Mouse (Mus musculus): ENCODE results near the gene Nfkb1. TPM values are rescaled to one million over a fixed set of nuclear protein-coding genes. Genes with fewer than 3 reads are reported as not detected.

The Nfkb1 gene
- polyA plus RNA-seq (2012), result 0.07 and 0.14 TPM in 2 replicates

- H3K36me3 ChIP-seq (ENCODE audit: control insufficient read depth), result no peaks in the 10 kb centered on the region
- no peak for TF ChIP-seq TAL1 (IDR thresholded peaks at IDR 0.05; ENCODE audit: low read length)
- TF ChIP-seq GATA1 (IDR thresholded peaks at IDR 0.05; ENCODE audit: low read length), result no peak
- peaks cover 34% of the 10 kb centered on the region for H3K27me3 ChIP-seq (ENCODE audit: control insufficient read depth)
- peaks cover 25% of the 10 kb centered on the region for H3K4me1 ChIP-seq (ENCODE audit: control insufficient read depth)
- H3K4me3 ChIP-seq (replicated peaks), result peak within 1 kb of the TSS; percentile 60
- no peaks in the 10 kb centered on the region for H3K9me3 ChIP-seq (ENCODE audit: control insufficient read depth, low read length)
Observed at GRCm38 (mm10) chr3:135691191-135692131, at the start of gene Nfkb1. Gene Nfkb1 (minus strand): TSS chr3:135691547.

DNA sequence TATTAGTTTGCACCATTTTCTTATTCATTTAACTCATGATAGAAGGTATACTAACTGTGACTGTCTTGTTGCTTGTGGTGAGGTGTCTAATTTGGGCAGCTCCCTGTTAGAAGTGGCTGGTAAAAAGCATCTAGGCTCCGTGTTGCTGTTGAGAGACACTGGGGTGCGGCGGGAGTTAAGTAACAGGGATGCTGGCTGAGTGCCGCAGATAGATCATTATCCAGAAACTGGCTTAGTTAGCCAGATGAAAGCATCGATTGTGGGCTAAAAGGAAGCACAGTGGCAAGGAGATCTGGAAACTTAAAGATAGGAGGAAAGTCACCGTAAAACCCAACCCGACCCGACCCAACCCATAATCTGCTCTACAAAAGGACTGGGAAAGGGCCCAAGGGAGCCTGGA is 49.4 kb upstream of the Nfkb1 start:
- no peaks in the 10 kb centered on the region for H3K36me3 ChIP-seq (ENCODE audit: control insufficient read depth)
- no peaks in the 10 kb centered on the region for H3K9me3 ChIP-seq (ENCODE audit: control insufficient read depth, low read length)
- H3K27me3 ChIP-seq (ENCODE audit: control insufficient read depth), result no peaks in the 10 kb centered on the region
- H3K4me1 ChIP-seq (ENCODE audit: control insufficient read depth), result no peaks in the 10 kb centered on the region
- no peak for TF ChIP-seq TAL1 (IDR thresholded peaks at IDR 0.05; ENCODE audit: low read length)
- no peak for TF ChIP-seq GATA1 (IDR thresholded peaks at IDR 0.05; ENCODE audit: low read length)
- H3K4me3 ChIP-seq (replicated peaks), result no peak overlapping the region

DNA sequence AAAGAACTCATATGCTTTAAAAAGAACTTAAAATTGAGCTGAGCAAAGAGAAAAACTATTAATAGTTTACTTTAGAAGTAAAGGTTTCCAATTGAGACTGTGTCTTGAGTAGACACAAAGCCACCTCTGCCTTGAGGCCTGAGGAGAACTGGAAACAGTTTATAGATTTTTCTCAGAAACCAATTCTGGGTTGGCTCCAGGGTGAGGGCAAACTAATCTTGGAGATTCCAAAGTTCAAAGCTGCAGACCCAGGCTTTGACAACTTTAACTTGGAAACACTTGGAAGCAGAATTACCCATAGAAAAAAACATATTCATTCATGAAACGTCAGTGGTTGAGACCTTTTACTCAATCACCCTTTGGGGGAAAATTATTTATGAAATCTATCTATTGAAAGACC is 43.4 kb upstream of the Nfkb1 start:
- Histone ChIP-seq H3K36me3 (ENCODE audit: control insufficient read depth) (no peaks in the 10 kb centered on the region), H3K4me3 (replicated peaks) (no peak overlapping the region), H3K9me3 (ENCODE audit: control insufficient read depth, low read length) (no peaks in the 10 kb centered on the region), H3K27me3 (ENCODE audit: control insufficient read depth) (no peaks in the 10 kb centered on the region), H3K4me1 (ENCODE audit: control insufficient read depth) (peaks cover 5% of the 10 kb centered on the region)
- TF ChIP-seq GATA1 (IDR thresholded peaks at IDR 0.05; ENCODE audit: low read length), result no peak
- TF ChIP-seq TAL1 (IDR thresholded peaks at IDR 0.05; ENCODE audit: low read length), result no peak

- no peaks in the 10 kb centered on the region for H3K9me3 ChIP-seq (ENCODE audit: control insufficient read depth, low read length)
- no peaks in the 10 kb centered on the region for H3K36me3 ChIP-seq (ENCODE audit: control insufficient read depth)
- H3K27me3 ChIP-seq (ENCODE audit: control insufficient read depth), result no peaks in the 10 kb centered on the region
- no peak overlapping the region for H3K4me3 ChIP-seq (replicated peaks)
- no peak for TF ChIP-seq GATA1 (IDR thresholded peaks at IDR 0.05; ENCODE audit: low read length)
- no peak for TF ChIP-seq TAL1 (IDR thresholded peaks at IDR 0.05; ENCODE audit: low read length)
- H3K4me1 ChIP-seq (ENCODE audit: control insufficient read depth), result peaks cover 5% of the 10 kb centered on the region
Observed at GRCm38 (mm10) chr3:135732747-135733445, 41.5 kb upstream of the Nfkb1 start.

GRCm38 (mm10) chr3:135731292-135732047 is 40.1 kb upstream of the Nfkb1 start:
- Histone ChIP-seq H3K9me3 (ENCODE audit: control insufficient read depth, low read length) (no peaks in the 10 kb centered on the region), H3K4me1 (ENCODE audit: control insufficient read depth) (peaks cover 12% of the 10 kb centered on the region), H3K27me3 (ENCODE audit: control insufficient read depth) (no peaks in the 10 kb centered on the region), H3K4me3 (replicated peaks) (no peak overlapping the region), H3K36me3 (ENCODE audit: control insufficient read depth) (no peaks in the 10 kb centered on the region)
- no peak for TF ChIP-seq GATA1 (IDR thresholded peaks at IDR 0.05; ENCODE audit: low read length)
- no peak for TF ChIP-seq TAL1 (IDR thresholded peaks at IDR 0.05; ENCODE audit: low read length)

DNA sequence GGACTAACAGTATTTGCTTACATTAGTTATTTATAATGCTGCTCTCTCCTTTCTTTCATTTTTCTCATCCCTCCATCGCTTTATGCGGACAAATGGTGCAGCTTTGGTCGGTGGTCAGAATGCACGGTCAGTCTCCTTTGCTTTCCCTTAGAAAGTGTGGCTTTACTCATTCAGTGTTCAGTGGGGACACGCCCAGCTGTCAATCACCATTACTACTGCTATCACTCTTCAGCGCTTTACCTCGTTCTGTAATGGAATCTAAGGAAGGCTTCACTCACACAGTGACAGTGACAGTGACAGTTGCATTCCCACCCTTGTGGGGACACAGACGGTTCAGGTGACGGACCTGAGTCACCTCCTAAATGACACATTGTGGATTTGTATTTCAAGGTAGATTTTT is 39.4 kb upstream of the Nfkb1 start:
- Histone ChIP-seq H3K36me3 (ENCODE audit: control insufficient read depth) (no peaks in the 10 kb centered on the region), H3K27me3 (ENCODE audit: control insufficient read depth) (no peaks in the 10 kb centered on the region), H3K4me3 (replicated peaks) (no peak overlapping the region), H3K4me1 (ENCODE audit: control insufficient read depth) (peaks cover 16% of the 10 kb centered on the region), H3K9me3 (ENCODE audit: control insufficient read depth, low read length) (no peaks in the 10 kb centered on the region)
- TF ChIP-seq TAL1 (IDR thresholded peaks at IDR 0.05; ENCODE audit: low read length) (no peak), GATA1 (IDR thresholded peaks at IDR 0.05; ENCODE audit: low read length) (no peak)

GRCm38 (mm10) chr3:135729575-135729974 is 38.2 kb upstream of the Nfkb1 start:
- H3K9me3 ChIP-seq (ENCODE audit: control insufficient read depth, low read length), result no peaks in the 10 kb centered on the region
- H3K4me1 ChIP-seq (ENCODE audit: control insufficient read depth), result peaks cover 17% of the 10 kb centered on the region
- no peaks in the 10 kb centered on the region for H3K27me3 ChIP-seq (ENCODE audit: control insufficient read depth)
- no peak for TF ChIP-seq TAL1 (IDR thresholded peaks at IDR 0.05; ENCODE audit: low read length)
- TF ChIP-seq GATA1 (IDR thresholded peaks at IDR 0.05; ENCODE audit: low read length), result no peak
- no peaks in the 10 kb centered on the region for H3K36me3 ChIP-seq (ENCODE audit: control insufficient read depth)
- no peak overlapping the region for H3K4me3 ChIP-seq (replicated peaks)

DNA sequence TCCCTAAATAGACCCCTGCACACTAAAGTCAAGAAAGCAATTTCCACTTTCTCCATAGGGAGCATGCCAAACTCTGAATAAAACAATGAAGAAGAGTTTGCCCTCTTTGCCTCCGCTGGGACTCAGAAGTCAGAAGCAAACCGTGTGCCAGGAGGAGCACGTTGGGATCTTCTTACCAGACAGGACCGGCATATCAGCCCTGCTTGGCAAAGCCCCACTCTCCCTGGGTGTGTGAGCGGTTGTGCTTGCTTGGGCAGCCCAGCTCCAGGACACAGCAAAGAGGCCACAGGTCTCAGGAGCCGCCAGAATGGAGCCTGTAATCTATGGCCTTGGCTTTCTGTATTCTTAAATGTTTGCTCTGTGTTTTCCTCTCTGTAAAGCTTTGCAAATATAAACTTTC is 37.6 kb upstream of the Nfkb1 start:
- peaks cover 17% of the 10 kb centered on the region for H3K4me1 ChIP-seq (ENCODE audit: control insufficient read depth)
- no peak overlapping the region for H3K4me3 ChIP-seq (replicated peaks)
- no peaks in the 10 kb centered on the region for H3K27me3 ChIP-seq (ENCODE audit: control insufficient read depth)
- TF ChIP-seq GATA1 (IDR thresholded peaks at IDR 0.05; ENCODE audit: low read length), result no peak
- TF ChIP-seq TAL1 (IDR thresholded peaks at IDR 0.05; ENCODE audit: low read length), result no peak
- no peaks in the 10 kb centered on the region for H3K36me3 ChIP-seq (ENCODE audit: control insufficient read depth)
- H3K9me3 ChIP-seq (ENCODE audit: control insufficient read depth, low read length), result no peaks in the 10 kb centered on the region
